Mouse (Mus musculus) MEL (cell line): ENCODE measurements at regions not wholly inside any gene's neighbourhood (a gene's known extent, or its start where the extent isn't known, plus 50 kb on each side); places are given as distances from the start of the nearest gene placed in this dataset.

ENCODE experiments used
- BHLHE40 ChIP-seq: IDR thresholded peaks from 2 replicates; pipeline ENCODE4 v1.6.1; 2012; ENCODE audit warnings: low read depth, mild to moderate bottlenecking, inconsistent platforms, low read length, improper control_type of control experiment, borderline replicate concordance
- MAX ChIP-seq: IDR thresholded peaks from 2 replicates; pipeline ENCODE4 v1.6.1; 2011; ENCODE audit warnings: low read length, improper control_type of control experiment
- MEF2A ChIP-seq: IDR thresholded peaks from 2 replicates; pipeline ENCODE4 v1.6.1; 2014; ENCODE audit warnings: low read depth, mild to moderate bottlenecking, inconsistent platforms, low read length, improper control_type of control experiment; ENCODE audit not compliant: poor library complexity, insufficient replicate concordance, severe bottlenecking; ENCODE audit errors: extremely low read depth

DNA sequence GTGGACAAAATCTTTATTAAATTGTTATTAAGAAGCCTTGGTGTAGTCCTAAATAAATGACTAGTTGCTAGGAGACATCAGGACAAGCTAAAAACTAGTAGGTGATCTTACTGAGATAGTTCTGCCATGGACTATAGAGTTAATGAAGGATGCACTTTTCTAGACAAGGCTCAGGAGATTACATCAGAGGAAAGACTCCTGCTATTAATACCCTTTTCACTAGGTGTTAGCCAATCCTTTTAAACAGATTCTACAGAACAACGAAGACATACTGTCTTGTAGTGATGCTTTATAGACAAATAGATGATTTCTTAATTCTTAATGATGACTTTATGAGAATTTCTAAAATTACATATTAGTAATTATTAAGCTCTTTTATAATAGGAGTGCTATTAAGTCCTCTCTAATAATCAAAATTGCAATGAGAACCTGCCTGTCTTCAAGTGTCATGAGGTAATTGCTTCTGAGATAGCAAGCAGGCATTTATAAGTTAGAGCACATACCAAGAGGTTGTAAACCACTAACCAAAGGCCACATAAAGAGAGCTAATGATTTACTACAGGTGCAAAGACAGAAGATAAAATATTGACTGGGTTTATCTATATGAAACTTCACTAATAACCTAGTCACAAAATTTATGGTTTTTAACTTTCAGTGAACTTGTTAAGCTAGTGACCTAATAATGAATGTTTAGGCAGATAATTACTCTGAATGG lies 647.9 kb upstream of the Kirrel3 start:
- TF ChIP-seq MEF2A: no peak
- no peak for TF ChIP-seq MAX
- TF ChIP-seq BHLHE40: no peak
